Mouse (Mus musculus) CH12.LX (cell line): ENCODE measurements around the gene Hexim2. TPM values are rescaled to one million over a fixed set of nuclear protein-coding genes. Genes with fewer than 3 reads are reported as not detected.

Source experiments
- DNase-seq: peaks from one replicate; pipeline ENCODE4 v3.0.0-alpha.2; 2013; ENCODE audit errors: extremely low read depth
- H3K27ac ChIP-seq: 2 replicates; pipeline ENCODE4 v1.5.1; 2012; ENCODE audit warnings: low read depth, mild to moderate bottlenecking, control low read depth, moderate library complexity; ENCODE audit not compliant: insufficient read depth
- H3K27me3 ChIP-seq: replicated peaks from 2 replicates; pipeline ENCODE3; 2012; ENCODE audit warnings: inconsistent platforms
- H3K36me3 ChIP-seq, 2 experiments: replicated peaks in 1 of 2; 2 replicates each; pipeline versions ENCODE3 to v1.6.1; 2012; ENCODE audit warnings: inconsistent platforms in 1 of 2, low read length in 1 of 2, mild to moderate bottlenecking in 1 of 2, mixed read lengths in 1 of 2, moderate library complexity in 1 of 2; ENCODE audit not compliant: control insufficient read depth in 1 of 2, insufficient read depth in 1 of 2
- H3K4me1 ChIP-seq, 2 experiments: 2 replicates each; pipeline ENCODE4 v1.6.1; 2012; ENCODE audit warnings: inconsistent platforms in 1 of 2, moderate library complexity in 1 of 2; ENCODE audit not compliant: insufficient read depth in 2 of 2, control insufficient read depth in 1 of 2
- H3K4me2 ChIP-seq: 2 replicates; pipeline ENCODE4 v1.6.1; 2012; ENCODE audit warnings: low read depth, mild to moderate bottlenecking, control low read depth; ENCODE audit not compliant: poor library complexity, insufficient read depth, severe bottlenecking
- H3K4me3 ChIP-seq, 3 experiments: fragments of 150-350 bp in 1 of 3; sonication (generic) in 1 of 3; replicated peaks in 1 of 3; 2 replicates each; pipeline versions ENCODE3 to v1.5.1; 2011 to 2012; ENCODE audit warnings: low read depth in 2 of 3, low read length in 2 of 3, mild to moderate bottlenecking in 2 of 3, moderate library complexity in 2 of 3, control low read depth in 1 of 3, improper control_type of control experiment in 1 of 3, inconsistent platforms in 1 of 3, mixed read lengths in 1 of 3; ENCODE audit not compliant: poor library complexity in 1 of 3
- H3K79me2 ChIP-seq: replicated peaks from 2 replicates; pipeline ENCODE4 v1.6.1; 2012; ENCODE audit warnings: mild to moderate bottlenecking, moderate library complexity; ENCODE audit not compliant: control insufficient read depth, poor library complexity, insufficient read depth, severe bottlenecking; ENCODE audit errors: extremely low read depth
- H3K9ac ChIP-seq: 2 replicates; pipeline ENCODE4 v1.6.1; 2012; ENCODE audit warnings: low read depth, mild to moderate bottlenecking, control low read depth, moderate library complexity; ENCODE audit not compliant: insufficient read depth
- H3K9me3 ChIP-seq: replicated peaks from 2 replicates; pipeline ENCODE3; 2012; ENCODE audit warnings: low read length, inconsistent platforms, mixed read lengths
- BHLHE40 ChIP-seq: IDR thresholded peaks from 2 replicates; pipeline ENCODE4 v1.6.1; 2011; ENCODE audit warnings: mild to moderate bottlenecking, low read depth, low read length, improper control_type of control experiment
- CHD1 ChIP-seq: IDR thresholded peaks from 2 replicates; pipeline ENCODE4 v1.6.1; 2012; ENCODE audit warnings: low read depth, low read length, improper control_type of control experiment, inconsistent platforms
- CHD2 ChIP-seq: IDR thresholded peaks from 2 replicates; pipeline ENCODE4 v1.6.1; 2011; ENCODE audit warnings: low read length, improper control_type of control experiment
- CTCF ChIP-seq, 2 experiments: IDR thresholded peaks in 1 of 2; conservative IDR thresholded peaks in 1 of 2; 2 replicates each; pipeline ENCODE4 v1.5.1; 2011 to 2012; ENCODE audit warnings: low read depth in 2 of 2, low read length in 2 of 2, improper control_type of control experiment in 1 of 2, inconsistent platforms in 1 of 2, mild to moderate bottlenecking in 1 of 2, moderate library complexity in 1 of 2
- E2F4 ChIP-seq: IDR thresholded peaks from 2 replicates; pipeline ENCODE4 v1.6.1; 2011; ENCODE audit warnings: low read depth, low read length, improper control_type of control experiment; ENCODE audit not compliant: insufficient replicate concordance
- ELF1 ChIP-seq: IDR thresholded peaks from 2 replicates; pipeline ENCODE4 v1.6.1; 2014; ENCODE audit warnings: low read depth, mild to moderate bottlenecking, inconsistent platforms, low read length, improper control_type of control experiment
- EP300 ChIP-seq: IDR thresholded peaks from 2 replicates; pipeline ENCODE4 v1.6.1; 2011; ENCODE audit warnings: low read length, improper control_type of control experiment
- ETS1 ChIP-seq: conservative IDR thresholded peaks from 2 replicates; pipeline ENCODE4 v1.6.1; 2012; ENCODE audit warnings: low read depth, mild to moderate bottlenecking, inconsistent platforms, low read length, improper control_type of control experiment, moderate library complexity
- GABPA ChIP-seq: IDR thresholded peaks from 2 replicates; pipeline ENCODE4 v1.6.1; 2012; ENCODE audit warnings: low read depth, low read length, improper control_type of control experiment, inconsistent platforms; ENCODE audit not compliant: insufficient replicate concordance
- HCFC1 ChIP-seq: IDR thresholded peaks from 2 replicates; pipeline ENCODE4 v1.6.1; 2012; ENCODE audit warnings: low read depth, mild to moderate bottlenecking, inconsistent platforms, low read length, improper control_type of control experiment
- IRF4 ChIP-seq: IDR thresholded peaks from 2 replicates; pipeline ENCODE4 v1.6.1; 2014; ENCODE audit warnings: low read depth, mild to moderate bottlenecking, inconsistent platforms, low read length, improper control_type of control experiment
- JUN ChIP-seq: IDR thresholded peaks from 2 replicates; pipeline ENCODE4 v1.6.1; 2011; ENCODE audit warnings: low read depth, mild to moderate bottlenecking, low read length, improper control_type of control experiment, moderate library complexity; ENCODE audit not compliant: insufficient read depth
- JUND ChIP-seq: conservative IDR thresholded peaks from 2 replicates; pipeline ENCODE4 v1.6.1; 2011; ENCODE audit warnings: low read depth, low read length, improper control_type of control experiment
- KAT2A ChIP-seq: IDR thresholded peaks from 2 replicates; pipeline ENCODE4 v1.6.1; 2012; ENCODE audit warnings: low read length, improper control_type of control experiment, inconsistent platforms; ENCODE audit not compliant: insufficient replicate concordance
- MAFK ChIP-seq: IDR thresholded peaks from 2 replicates; pipeline ENCODE4 v1.6.1; 2011; ENCODE audit warnings: low read length, improper control_type of control experiment; ENCODE audit not compliant: insufficient replicate concordance
- MAX ChIP-seq: IDR thresholded peaks from 2 replicates; pipeline ENCODE4 v1.6.1; 2011; ENCODE audit warnings: low read length, improper control_type of control experiment
- MAZ ChIP-seq: IDR thresholded peaks from 2 replicates; pipeline ENCODE4 v1.6.1; 2012; ENCODE audit warnings: low read depth, mild to moderate bottlenecking, inconsistent platforms, low read length, improper control_type of control experiment, moderate library complexity
- MEF2A ChIP-seq: IDR thresholded peaks from 2 replicates; pipeline ENCODE4 v1.6.1; 2014; ENCODE audit warnings: low read depth, mild to moderate bottlenecking, inconsistent platforms, low read length, improper control_type of control experiment, borderline replicate concordance
- MXI1 ChIP-seq: IDR thresholded peaks from 2 replicates; pipeline ENCODE4 v1.6.1; 2011; ENCODE audit warnings: mild to moderate bottlenecking, low read depth, low read length, improper control_type of control experiment
- MYC ChIP-seq: IDR thresholded peaks from 2 replicates; pipeline ENCODE4 v1.6.1; 2011; ENCODE audit warnings: low read depth, mild to moderate bottlenecking, improper control_type of control experiment, low read length
- NELFE ChIP-seq: IDR thresholded peaks from 2 replicates; pipeline ENCODE4 v1.6.1; 2011; ENCODE audit warnings: low read depth, low read length, improper control_type of control experiment
- NRF1 ChIP-seq: IDR thresholded peaks from 2 replicates; pipeline ENCODE4 v1.6.1; 2014; ENCODE audit warnings: low read depth, mild to moderate bottlenecking, inconsistent platforms, low read length, improper control_type of control experiment, moderate library complexity
- PAX5 ChIP-seq: IDR thresholded peaks from 2 replicates; pipeline ENCODE4 v1.6.1; 2012; ENCODE audit warnings: low read length, inconsistent platforms, mixed read lengths
- POLR2A ChIP-seq: IDR thresholded peaks from 2 replicates; pipeline ENCODE4 v1.6.1; 2011; ENCODE audit warnings: low read depth, mild to moderate bottlenecking, improper control_type of control experiment, low read length
- POLR2AphosphoS2 ChIP-seq: IDR thresholded peaks from 2 replicates; pipeline ENCODE4 v1.6.1; 2011; ENCODE audit warnings: low read depth, low read length, improper control_type of control experiment
- RAD21 ChIP-seq: IDR thresholded peaks from 2 replicates; pipeline ENCODE4 v1.6.1; 2011; ENCODE audit warnings: low read depth, mild to moderate bottlenecking, low read length, improper control_type of control experiment, moderate library complexity
- RCOR1 ChIP-seq: conservative IDR thresholded peaks from 2 replicates; pipeline ENCODE4 v1.6.1; 2012; ENCODE audit warnings: low read depth, mild to moderate bottlenecking, inconsistent platforms, low read length, improper control_type of control experiment
- SIN3A ChIP-seq: IDR thresholded peaks from 2 replicates; pipeline ENCODE4 v1.6.1; 2012; ENCODE audit warnings: low read length, improper control_type of control experiment, inconsistent platforms
- SMC3 ChIP-seq: IDR thresholded peaks from 2 replicates; pipeline ENCODE4 v1.6.1; 2011; ENCODE audit warnings: low read depth, low read length, improper control_type of control experiment
- TBP ChIP-seq: conservative IDR thresholded peaks from 2 replicates; pipeline ENCODE4 v1.6.1; 2011; ENCODE audit warnings: low read depth, low read length, improper control_type of control experiment
- TCF12 ChIP-seq: IDR thresholded peaks from 2 replicates; pipeline ENCODE4 v1.6.1; 2014; ENCODE audit warnings: low read depth, mild to moderate bottlenecking, inconsistent platforms, low read length, improper control_type of control experiment
- UBTF ChIP-seq: IDR thresholded peaks from 2 replicates; pipeline ENCODE4 v1.6.1; 2012; ENCODE audit warnings: low read depth, mild to moderate bottlenecking, inconsistent platforms, low read length, improper control_type of control experiment, moderate library complexity
- USF1 ChIP-seq: IDR thresholded peaks from 2 replicates; pipeline ENCODE4 v1.6.1; 2014; ENCODE audit warnings: low read depth, mild to moderate bottlenecking, inconsistent platforms, low read length, improper control_type of control experiment
- USF2 ChIP-seq: conservative IDR thresholded peaks from 2 replicates; pipeline ENCODE4 v1.6.1; 2011; ENCODE audit warnings: low read depth, low read length, improper control_type of control experiment
- ZC3H11A ChIP-seq: IDR thresholded peaks from 2 replicates; pipeline ENCODE4 v1.6.1; 2012; ENCODE audit warnings: low read depth, mild to moderate bottlenecking, inconsistent platforms, low read length, improper control_type of control experiment
- ZKSCAN1 ChIP-seq: IDR thresholded peaks from 2 replicates; pipeline ENCODE4 v1.6.1; 2012; ENCODE audit warnings: low read depth, inconsistent platforms, low read length, improper control_type of control experiment, borderline replicate concordance
- ZMIZ1 ChIP-seq: IDR thresholded peaks from 2 replicates; pipeline ENCODE4 v1.6.1; 2012; ENCODE audit warnings: low read depth, mild to moderate bottlenecking, inconsistent platforms, low read length, improper control_type of control experiment
- ZNF384 ChIP-seq: IDR thresholded peaks from 2 replicates; pipeline ENCODE4 v1.6.1; 2012; ENCODE audit warnings: low read depth, low read length, improper control_type of control experiment, inconsistent platforms
- dilution Hi-C: fragments of 300-500 bp; cut with MboI; formaldehyde crosslinking; loops from 2 replicates; pipeline ENCODE4 v1.14.3; 2020; ENCODE audit warnings: low sequenced_read_pairs; ENCODE audit not compliant: extremely low pct_unique_long_range_greater_than_20kb, extremely low pct_ligation_motif_present
- in situ Hi-C: fragments of 300-500 bp; cut with MboI; formaldehyde crosslinking; loops from 3 replicates; pipeline ENCODE4 v1.14.3; 2019; ENCODE audit warnings: low sequenced_read_pairs, low pct_ligation_motif_present, low pct_unique_long_range_greater_than_20kb, mixed read lengths
- polyA plus RNA-seq: library from polyadenylated mRNA; unstranded; fragments of >175 nt; gene quantifications from 2 replicates; pipeline ENCODE4 v1.2.1, GENCODE M21; 2012; ENCODE audit warnings: low read depth; ENCODE audit not compliant: insufficient read length
- total RNA-seq, 2 experiments: library from RNA; depleted of rRNA; stranded (reverse); fragments of 300-350 nt in 1 of 2; fragments of >200 nt in 1 of 2; gene quantifications; 2 replicates each; pipeline ENCODE4 v1.2.3; 2012 to 2014

Hexim2 gene
- total and polyA plus RNA-seq, 3 experiments: 27.0 to 33.3 (median 28.8) TPM

DNA sequence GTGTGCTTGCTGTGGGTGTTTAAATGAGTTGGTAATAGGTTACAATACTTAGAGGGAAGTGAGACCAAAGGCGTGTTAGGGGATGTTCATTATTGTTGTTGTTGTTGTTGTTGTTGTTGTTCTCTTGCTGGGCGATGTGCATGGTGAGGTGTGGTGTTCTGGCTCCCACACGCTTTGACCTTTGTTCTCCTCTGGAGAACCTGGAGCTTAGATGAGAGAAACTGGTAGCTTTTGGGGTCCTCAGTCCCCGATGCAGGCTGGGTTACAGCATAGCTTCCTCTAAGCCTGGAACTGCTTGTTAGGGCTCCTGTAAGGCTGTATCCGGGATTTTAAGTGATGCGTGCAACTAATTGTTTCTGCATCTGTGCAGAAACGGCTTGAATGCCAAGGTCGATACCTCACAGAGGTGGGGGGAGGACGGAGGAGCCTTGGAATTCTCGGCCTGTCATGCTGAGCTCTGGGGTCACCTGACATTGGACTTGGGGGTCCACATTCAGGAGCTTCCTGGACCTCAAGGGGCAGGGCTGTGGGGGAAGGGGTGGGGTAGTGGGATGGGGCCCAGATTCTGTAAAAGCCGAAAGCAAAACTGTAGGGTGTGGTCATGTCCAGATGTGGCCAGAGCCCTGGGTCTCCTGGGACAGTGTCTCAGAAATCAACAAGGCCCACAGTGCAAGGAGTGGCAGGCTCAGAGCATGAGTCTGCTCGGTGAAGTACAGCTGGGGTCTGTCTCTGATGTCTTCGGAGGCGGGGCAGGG, 43.6 kb downstream of the Hexim2 start:
- peak; percentile 82 for DNase-seq
- Histone ChIP-seq H3K4me1 (peaks cover 34 to 86% of the 10 kb centered on the region in 2 experiments), H3K4me2 (peak overlapping the region; percentile 93), H3K27ac (peak overlapping the region; percentile 99), H3K36me3 (peaks cover 16 to 24% of the 10 kb centered on the region in 2 experiments), H3K9me3 (no peaks in the 10 kb centered on the region), H3K27me3 (no peaks in the 10 kb centered on the region), H3K79me2 (peaks cover 78% of the 10 kb centered on the region), H3K9ac (peak overlapping the region; percentile 55), H3K4me3 (peak overlapping the region; percentile 23 to 54 (median 25))
- in situ Hi-C loops: no loop called here
- dilution Hi-C loops: no loop called here
- TF ChIP-seq JUN (peak; percentile 11; the same call in 1 of the 2 replicates), CTCF (conservative IDR thresholded peaks at IDR 0.05 in 1 of 2, IDR thresholded peaks at IDR 0.05 in 1 of 2; ENCODE audit: low read depth in 2 of 2, low read length in 2 of 2) (no peak), SMC3 (no peak), RAD21 (no peak; the same call in 1 of the 2 replicates), USF2 (no peak), ETS1 (peak; percentile 90), PAX5 (no peak), KAT2A (0 out of 2 replicates have a peak, but pooled peaks have one; percentile 59), NELFE (peak; percentile 79), ZKSCAN1 (no peak), UBTF (no peak), CHD2 (peak; percentile 67; the same call in 1 of the 2 replicates), IRF4 (peak; percentile 83), EP300 (peak; percentile 66), JUND (0 out of 2 replicates have a peak, but pooled peaks have one; percentile 15), ZNF384 (0 out of 2 replicates have a peak, but pooled peaks have one; percentile 29), MEF2A (peak; percentile 87), MYC (peak; percentile 79), ELF1 (no peak; the same call in 1 of the 2 replicates), BHLHE40 (peak; percentile 81), SIN3A (peak; percentile 94), NRF1 (peak; percentile 58), POLR2A (peak; percentile 84), HCFC1 (no peak), CHD1 (no peak), MAFK (no peak), E2F4 (no peak), MXI1 (peak; percentile 88; the same call in 1 of the 2 replicates), TCF12 (peak; percentile 97), USF1 (no peak), ZC3H11A (no peak), GABPA (no peak), MAX (peak; percentile 70), RCOR1 (no peak), POLR2AphosphoS2 (peak; percentile 28; the same call in 1 of the 2 replicates), MAZ (no peak; the same call in 1 of the 2 replicates), ZMIZ1 (no peak; the same call in 1 of the 2 replicates), TBP (peak; percentile 79)
